Mouse (Mus musculus) small intestine, adult 2 months (tissue): ENCODE data around the gene Cacna2d4.

Experiments
- CTCF ChIP-seq: fragments of 200-500 bp; IDR thresholded peaks from 2 replicates; pipeline ENCODE4 v1.5.1; 2012; ENCODE audit warnings: low read depth, mild to moderate bottlenecking, control low read depth, inconsistent platforms, low read length, moderate library complexity, mixed read lengths; ENCODE audit not compliant: insufficient replicate concordance, insufficient read length; ENCODE audit errors: extremely low read depth
- POLR2A ChIP-seq: fragments of 200-500 bp; IDR thresholded peaks from 2 replicates; pipeline ENCODE4 v1.6.1; 2012; ENCODE audit warnings: low read depth, mild to moderate bottlenecking, control low read depth, inconsistent platforms, low read length, moderate library complexity

GRCm38 (mm10) chr6:119338121-119338912 is 102.0 kb downstream of the Cacna2d4 start:
- TF ChIP-seq POLR2A = no peak
- no peak for TF ChIP-seq CTCF
